Mouse (Mus musculus) lung, adult 18-20 months (tissue): ENCODE results near the gene Itsn1.

Experiments used
- DNase-seq, 2 experiments: peaks; one replicate each; pipeline ENCODE4 v3.0.0; 2022; ENCODE audit warnings: mixed read lengths in 2 of 2

The Itsn1 gene

GRCm38 (mm10) chr16:91848906-91849603, 120.0 kb downstream of the Itsn1 start:
- peak in 1 of 2 experiments; percentile 36 for DNase-seq

GRCm38 (mm10) chr16:91850175-91850574, 121.1 kb downstream of the Itsn1 start:
- no peak for DNase-seq

GRCm38 (mm10) chr16:91851456-91852231, 122.6 kb downstream of the Itsn1 start:
- DNase-seq = no peak

- DNase-seq = no peak
Measured at GRCm38 (mm10) chr16:91852753-91853152, 123.7 kb downstream of the Itsn1 start.

DNA sequence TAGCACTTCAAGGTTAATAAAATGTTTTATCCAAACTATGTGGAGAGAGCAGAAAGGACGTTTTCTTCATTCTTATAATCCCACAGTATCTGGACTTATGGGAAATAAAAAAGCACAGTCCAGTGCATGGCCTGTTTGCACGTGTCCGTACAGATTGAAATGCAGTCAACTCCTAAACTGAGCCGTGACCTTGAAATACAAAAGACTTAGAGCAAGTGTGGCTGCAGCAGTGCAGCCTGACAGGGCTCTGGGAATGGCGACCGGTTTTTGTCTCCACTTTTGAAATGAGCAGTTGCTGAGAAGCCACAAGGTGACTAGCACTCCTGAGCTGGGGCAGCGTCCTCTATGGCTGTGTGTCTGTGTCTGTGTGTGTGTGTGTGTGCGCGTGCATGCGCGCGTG, 124.1 kb downstream of the Itsn1 start:
- DNase-seq = no peak

GRCm38 (mm10) chr16:91858695-91859094, 129.6 kb downstream of the Itsn1 start:
- DNase-seq = no peak

- DNase-seq = no peak
Measured at GRCm38 (mm10) chr16:91859203-91859602, 130.1 kb downstream of the Itsn1 start.

- no peak for DNase-seq
Measured at GRCm38 (mm10) chr16:91859958-91860357, 130.9 kb downstream of the Itsn1 start.

DNA sequence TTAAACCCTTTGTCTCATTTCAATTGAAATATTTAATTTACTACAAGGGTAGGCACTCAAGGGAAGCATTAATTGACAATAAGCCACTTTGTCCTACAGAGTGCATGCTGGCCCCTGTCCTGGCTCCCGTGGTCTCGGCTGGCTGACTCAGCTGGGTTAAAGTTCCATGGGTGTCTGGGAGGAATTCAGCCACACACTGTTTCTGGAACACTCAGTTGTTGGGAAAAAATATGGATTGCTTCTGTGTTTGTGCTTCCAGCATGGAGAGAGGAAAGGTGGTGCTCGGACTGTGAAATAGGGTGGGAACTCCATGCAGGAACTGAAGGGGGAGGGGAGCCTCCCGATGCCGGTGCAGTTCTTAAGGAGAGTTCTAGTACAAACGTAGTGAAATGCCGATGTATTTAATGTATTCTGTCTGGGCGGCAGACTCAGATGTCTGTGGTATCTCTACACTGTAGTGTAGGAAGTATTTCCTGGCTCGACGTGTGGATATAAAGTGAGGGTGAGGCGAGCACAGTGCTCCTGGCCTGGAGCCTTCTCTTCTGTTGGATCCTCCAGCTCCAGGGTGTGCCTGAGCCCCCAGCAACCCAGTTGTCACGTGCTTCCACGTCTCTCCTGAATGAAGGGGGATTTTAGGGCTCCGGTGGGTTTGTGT, 131.5 kb downstream of the Itsn1 start:
- DNase-seq = no peak

- peak; percentile 38 to 44 for DNase-seq
Measured at GRCm38 (mm10) chr16:91861784-91862371, 132.8 kb downstream of the Itsn1 start.

GRCm38 (mm10) chr16:91862836-91863235, 133.8 kb downstream of the Itsn1 start:
- no peak for DNase-seq

DNA sequence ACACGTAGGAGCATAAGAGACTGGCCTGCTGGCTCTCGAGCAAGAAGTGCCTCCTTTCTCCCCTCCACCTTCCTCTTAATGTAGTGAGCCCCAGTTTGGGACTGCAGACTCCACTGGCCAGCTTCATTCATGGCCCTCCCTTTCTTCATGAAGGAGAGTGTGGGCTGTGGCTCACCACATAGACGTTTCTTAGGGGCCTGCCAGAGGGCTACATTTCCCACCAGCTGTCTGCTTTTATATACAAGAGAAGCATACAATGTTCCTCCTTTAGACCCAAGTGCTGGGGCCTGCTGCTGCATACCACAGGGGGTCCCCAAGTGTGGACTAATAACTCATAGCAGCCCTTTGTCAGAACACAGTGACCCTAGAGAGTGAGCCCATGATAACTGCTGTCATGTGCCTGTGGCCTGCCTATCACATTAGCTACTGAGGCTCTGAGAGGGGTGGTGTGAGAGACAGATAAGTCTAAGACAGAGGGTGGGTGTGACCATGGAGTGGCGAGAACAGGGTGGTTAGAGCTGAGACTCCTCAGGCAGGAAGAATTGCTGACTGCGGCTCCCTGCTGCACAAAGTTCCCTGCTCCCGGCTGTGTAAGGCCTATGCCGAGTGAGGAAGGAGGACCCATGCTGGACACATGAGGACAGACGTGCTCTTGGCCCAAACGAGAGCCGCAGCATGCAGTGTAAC, 135.7 kb downstream of the Itsn1 start:
- DNase-seq = no peak

DNA sequence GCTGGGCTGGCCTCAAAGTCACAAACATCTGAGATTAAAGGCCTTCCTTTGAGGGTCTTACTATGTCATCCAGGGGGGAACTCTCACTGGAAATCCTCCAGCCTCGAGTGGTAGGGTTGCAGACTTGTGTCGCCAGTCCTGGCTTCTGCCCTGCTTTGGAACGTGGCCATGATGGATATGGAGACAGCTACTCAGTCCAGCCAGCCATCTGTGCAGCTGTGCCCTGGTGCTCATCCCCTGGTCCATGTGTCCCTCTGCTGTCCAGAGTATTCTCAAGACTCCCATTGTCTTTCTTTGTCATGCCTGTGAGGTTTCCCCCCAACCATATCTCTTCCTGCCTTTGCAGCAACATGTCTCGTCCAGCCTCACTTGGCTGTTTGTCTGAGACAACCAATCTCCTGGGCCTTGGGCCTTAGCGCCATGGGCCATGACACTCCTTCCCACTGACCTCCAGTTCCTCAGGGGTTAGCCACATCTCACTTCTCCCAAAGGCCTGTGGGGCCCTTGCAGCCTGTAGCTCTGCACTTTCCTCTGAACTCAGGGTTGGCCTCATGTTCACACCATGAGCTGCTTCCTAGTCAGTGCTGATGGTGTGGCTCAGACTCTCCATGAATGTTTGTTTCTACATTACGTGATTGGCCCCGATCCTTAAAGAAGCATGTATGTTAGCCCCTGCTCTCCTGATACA, 136.6 kb downstream of the Itsn1 start:
- DNase-seq = no peak

GRCm38 (mm10) chr16:91866258-91866634, 137.2 kb downstream of the Itsn1 start:
- no peak for DNase-seq

GRCm38 (mm10) chr16:91867672-91868071, 138.6 kb downstream of the Itsn1 start:
- no peak for DNase-seq

- DNase-seq = peak; percentile 73 to 78
Measured at GRCm38 (mm10) chr16:91868943-91869911, 140.1 kb downstream of the Itsn1 start.

DNA sequence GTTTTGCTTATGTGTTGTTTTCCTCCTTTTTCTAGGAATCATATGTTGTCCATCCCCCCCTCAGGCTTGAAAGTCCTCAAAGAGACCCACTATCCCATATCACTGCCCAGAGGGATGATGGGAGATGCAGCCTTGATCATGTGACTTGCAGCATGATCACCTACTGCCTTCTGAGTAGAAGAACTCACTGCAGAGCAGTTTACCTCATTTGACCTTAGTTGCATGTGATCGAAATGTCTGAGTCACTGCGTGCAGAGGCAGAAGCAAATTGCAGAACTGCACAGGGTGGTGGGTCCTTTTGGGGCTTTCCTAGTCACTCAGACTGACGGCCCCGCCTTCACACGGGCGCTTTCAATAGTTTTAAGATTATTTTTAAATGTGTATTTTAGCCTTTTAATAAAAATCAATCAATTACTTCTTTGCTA, 141.1 kb downstream of the Itsn1 start:
- DNase-seq = no peak

- no peak for DNase-seq
Measured at GRCm38 (mm10) chr16:91871188-91871587, 142.1 kb downstream of the Itsn1 start.

DNA sequence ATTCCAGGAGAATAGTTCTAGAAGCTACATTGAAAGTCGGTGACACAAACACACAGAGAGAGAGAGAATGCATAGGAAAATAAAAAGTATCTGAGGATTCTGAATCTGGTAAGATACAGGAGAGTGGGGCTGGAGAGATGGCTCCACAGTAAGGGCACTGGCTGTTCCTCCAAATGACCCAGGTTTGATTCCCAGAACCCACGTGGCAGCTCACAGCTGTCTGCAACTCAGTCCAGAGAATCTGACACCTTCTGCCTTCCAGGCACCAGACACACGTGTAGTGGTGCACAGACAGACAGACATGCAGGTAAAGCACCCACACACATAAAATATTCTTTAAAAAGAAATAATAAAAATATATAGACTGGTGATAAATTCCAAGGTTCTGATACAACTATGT, 144.6 kb downstream of the Itsn1 start:
- DNase-seq = no peak

GRCm38 (mm10) chr16:91875567-91876344, 146.7 kb downstream of the Itsn1 start:
- no peak for DNase-seq
